Mouse (Mus musculus) adrenal gland, adult 18-20 months (tissue): ENCODE results near the gene 1700020L24Rik. TPM values are rescaled to one million over a fixed set of nuclear protein-coding genes. Genes with fewer than 3 reads are reported as not detected.
A peak's percentile ranks its signal among the peaks of the same experiment; 100 is the strongest.

Experiments
- DNase-seq, 2 experiments: peaks; one replicate each; pipeline ENCODE4 v3.0.0; 2021 to 2022; ENCODE audit warnings: low spot score in 2 of 2
- long read RNA-seq, 2 experiments: library from polyadenylated mRNA; stranded (forward); transcript quantifications; one replicate each; pipeline ENCODE4 v2.0.0; 2021
- total RNA-seq, 2 experiments: library from RNA; stranded (reverse); gene quantifications; 1 replicate in 1 of 2; 2 replicates in 1 of 2; pipeline ENCODE4 v1.2.3; 2021

1700020L24Rik gene
- total RNA-seq, result 1 to 10 TPM in 1 of 2 experiments, under 1 TPM in 1; 0.43 to 1.5 TPM
- long read RNA-seq, experiment 1, result 0 reads
- long read RNA-seq, experiment 2, result 0 reads

GRCm38 (mm10) chr11:83437377-83437776 is at the start of gene 1700020L24Rik:
TSS of gene 1700020L24Rik (plus strand) at chr11:83437677.
- no peak for DNase-seq

- DNase-seq, result no peak
Observed at GRCm38 (mm10) chr11:83393062-83393461, 44.4 kb upstream of the 1700020L24Rik start.

GRCm38 (mm10) chr11:83394802-83395439 is 42.6 kb upstream of the 1700020L24Rik start:
- DNase-seq, result no peak

- no peak for DNase-seq
Observed at GRCm38 (mm10) chr11:83397626-83398025, 39.9 kb upstream of the 1700020L24Rik start.

- DNase-seq, result no peak
Observed at GRCm38 (mm10) chr11:83398724-83399123, 38.8 kb upstream of the 1700020L24Rik start.

- DNase-seq, result no peak
Observed at GRCm38 (mm10) chr11:83403787-83404186, 33.7 kb upstream of the 1700020L24Rik start.

GRCm38 (mm10) chr11:83406391-83406790 is 31.1 kb upstream of the 1700020L24Rik start:
- no peak for DNase-seq

- DNase-seq, result no peak
Observed at GRCm38 (mm10) chr11:83408242-83408641, 29.2 kb upstream of the 1700020L24Rik start.

GRCm38 (mm10) chr11:83409087-83409754 is 28.3 kb upstream of the 1700020L24Rik start, which contains the start of gene Rasl10b:
TSS of gene Rasl10b (plus strand) at chr11:83409137.
- peak; percentile 20 to 31 for DNase-seq

- DNase-seq, result no peak
Observed at GRCm38 (mm10) chr11:83409792-83410291, 27.6 kb upstream of the 1700020L24Rik start.

- no peak for DNase-seq
Observed at GRCm38 (mm10) chr11:83410510-83410909, 27.0 kb upstream of the 1700020L24Rik start.

- DNase-seq, result peak; percentile 45 to 46
Observed at GRCm38 (mm10) chr11:83417080-83417479, 20.4 kb upstream of the 1700020L24Rik start.

- no peak for DNase-seq
Observed at GRCm38 (mm10) chr11:83417708-83418107, 19.8 kb upstream of the 1700020L24Rik start.

GRCm38 (mm10) chr11:83418566-83418965 is 18.9 kb upstream of the 1700020L24Rik start:
- no peak for DNase-seq

GRCm38 (mm10) chr11:83420338-83420737 is 17.1 kb upstream of the 1700020L24Rik start:
- DNase-seq, result no peak

- DNase-seq, result peak; percentile 72 to 75
Observed at GRCm38 (mm10) chr11:83421305-83421704, 16.2 kb upstream of the 1700020L24Rik start.

GRCm38 (mm10) chr11:83424681-83425080 is 12.8 kb upstream of the 1700020L24Rik start:
- DNase-seq, result peak; percentile 74 to 77

GRCm38 (mm10) chr11:83426964-83427363 is 10.5 kb upstream of the 1700020L24Rik start:
- DNase-seq, result no peak

- DNase-seq, result no peak
Observed at GRCm38 (mm10) chr11:83429355-83429754, 8.1 kb upstream of the 1700020L24Rik start, which contains the start of gene Gas2l2. TSS of gene Gas2l2 (minus strand) at chr11:83429455.

- no peak for DNase-seq
Observed at GRCm38 (mm10) chr11:83432533-83432932, 4.9 kb upstream of the 1700020L24Rik start.

GRCm38 (mm10) chr11:83439426-83440060 is 2.1 kb downstream of the 1700020L24Rik start:
- DNase-seq, result no peak
